Mouse (Mus musculus) neural tube, embryonic 10.5 days (tissue): ENCODE measurements around the gene 2900011O08Rik.
"Not testable (repeated sequence)": the region's sequence is repeated elsewhere in the genome, so short reads cannot be mapped to it uniquely, and the experiment has no call there.

Source experiments
- DNase-seq: peaks from one replicate; pipeline ENCODE4 v3.0.0-alpha.2; 2017; ENCODE audit warnings: low spot score; ENCODE audit errors: extremely low spot score

Gene 2900011O08Rik

GRCm38 (mm10) chr16:13986574-13987478 is at the start of gene 2900011O08Rik, which contains the start of gene Ifitm7:
Gene 2900011O08Rik (plus strand): TSS chr16:13986604.
Gene Ifitm7 (minus strand): TSS chr16:13986888.
- peak; percentile 53 for DNase-seq

GRCm38 (mm10) chr16:13940139-13940846 is 46.1 kb upstream of the 2900011O08Rik start:
- peak; percentile 65 for DNase-seq

- no peak for DNase-seq
Observed at GRCm38 (mm10) chr16:13940847-13941395, 45.5 kb upstream of the 2900011O08Rik start.

GRCm38 (mm10) chr16:13944178-13944577 is 42.2 kb upstream of the 2900011O08Rik start:
- DNase-seq: no peak

GRCm38 (mm10) chr16:13944752-13945151 is 41.7 kb upstream of the 2900011O08Rik start:
- no peak for DNase-seq

- DNase-seq: no peak
Observed at GRCm38 (mm10) chr16:13945153-13945552, 41.3 kb upstream of the 2900011O08Rik start.

- no peak for DNase-seq
Observed at GRCm38 (mm10) chr16:13946306-13946705, 40.1 kb upstream of the 2900011O08Rik start.

GRCm38 (mm10) chr16:13951245-13951644 is 35.2 kb upstream of the 2900011O08Rik start:
- no peak for DNase-seq

GRCm38 (mm10) chr16:13962053-13962452 is 24.4 kb upstream of the 2900011O08Rik start:
- DNase-seq: no peak

- no peak for DNase-seq
Observed at GRCm38 (mm10) chr16:13969096-13969495, 17.3 kb upstream of the 2900011O08Rik start.

GRCm38 (mm10) chr16:13972051-13972450 is 14.4 kb upstream of the 2900011O08Rik start:
- DNase-seq: no peak

- not testable (repeated sequence) for DNase-seq
Observed at GRCm38 (mm10) chr16:13976358-13976896, 10.0 kb upstream of the 2900011O08Rik start.

GRCm38 (mm10) chr16:13977026-13977425 is 9.4 kb upstream of the 2900011O08Rik start:
- not testable (repeated sequence) for DNase-seq

GRCm38 (mm10) chr16:13981726-13982125 is 4.7 kb upstream of the 2900011O08Rik start:
- not testable (repeated sequence) for DNase-seq

- DNase-seq: no peak
Observed at GRCm38 (mm10) chr16:13983161-13983560, 3.2 kb upstream of the 2900011O08Rik start.

GRCm38 (mm10) chr16:13986197-13986573 is 219 bp upstream of the 2900011O08Rik start:
- no peak for DNase-seq

- no peak for DNase-seq
Observed at GRCm38 (mm10) chr16:13992518-13993248, 6.3 kb downstream of the 2900011O08Rik start.

- DNase-seq: no peak
Observed at GRCm38 (mm10) chr16:13994076-13994475, 7.7 kb downstream of the 2900011O08Rik start.

- no peak for DNase-seq
Observed at GRCm38 (mm10) chr16:13994502-13994901, 8.1 kb downstream of the 2900011O08Rik start.

GRCm38 (mm10) chr16:14003386-14004130 is 17.2 kb downstream of the 2900011O08Rik start:
- no peak for DNase-seq
